Mouse (Mus musculus) forebrain, embryonic 14.5 days (tissue): ENCODE data around the gene Nt5c1a. TPM values are rescaled to one million over a fixed set of nuclear protein-coding genes. Genes with fewer than 3 reads are reported as not detected.

Experiments used
- ATAC-seq: fragments of 200-750 bp; cut with Nextera tagmentation; 2 replicates; pipeline ENCODE4 v1.8.0; 2017; ENCODE audit warnings: mild to moderate bottlenecking, moderate library complexity
- DNase-seq: peaks from one replicate; pipeline ENCODE4 v3.0.0-alpha.2; 2015; ENCODE audit warnings: low spot score
- H3K27ac ChIP-seq: fragments of 300-500 bp; sonication (generic); 2 replicates; pipeline ENCODE4 v1.5.1; 2014; ENCODE audit warnings: low read depth, mild to moderate bottlenecking, control low read depth, low read length, moderate library complexity
- H3K27me3 ChIP-seq: fragments of 300-500 bp; sonication (generic); replicated peaks from 2 replicates; pipeline ENCODE4 v1.6.1; 2014; ENCODE audit warnings: low read length, control low read depth, mixed read lengths; ENCODE audit not compliant: control insufficient read depth, insufficient read depth
- H3K36me3 ChIP-seq: fragments of 300-500 bp; sonication (generic); 2 replicates; pipeline ENCODE4 v1.6.1; 2014; ENCODE audit warnings: low read length, control low read depth; ENCODE audit not compliant: control insufficient read depth, insufficient read depth
- H3K4me1 ChIP-seq: fragments of 300-500 bp; sonication (generic); 2 replicates; pipeline ENCODE4 v1.6.1; 2014; ENCODE audit warnings: antibody characterized with exemption, low read length, control low read depth; ENCODE audit not compliant: control insufficient read depth, insufficient read depth
- H3K4me2 ChIP-seq: fragments of 300-500 bp; sonication (generic); 2 replicates; pipeline ENCODE4 v1.6.1; 2014; ENCODE audit warnings: mild to moderate bottlenecking, control low read depth, low read length
- H3K4me3 ChIP-seq: fragments of 300-500 bp; sonication (generic); 2 replicates; pipeline ENCODE4 v1.5.1; 2014; ENCODE audit warnings: low read depth, low read length, control low read depth
- H3K9ac ChIP-seq: fragments of 300-500 bp; sonication (generic); 2 replicates; pipeline ENCODE4 v1.6.1; 2014; ENCODE audit warnings: mild to moderate bottlenecking, low read length, control low read depth, moderate library complexity
- H3K9me3 ChIP-seq: fragments of 300-500 bp; sonication (generic); replicated peaks from 2 replicates; pipeline ENCODE4 v1.6.1; 2016; ENCODE audit warnings: low read length, control low read depth, mixed read lengths; ENCODE audit not compliant: control insufficient read depth
- WGBS: fragments of 180-500 bp; shearing (Covaris S2); extraction: QIAGEN DNeasy Blood & Tissue Kit; methylation state at CpG from one replicate; pipeline ENCODE4 v1.1.7; 2014; 5-methylcytosine and 5-hydroxymethylcytosine counted together
- polyA plus RNA-seq: library from polyadenylated mRNA; unstranded; fragments of >200 nt; fragmentation: Nextera tagmentation; extraction: Ambion mirVana; gene quantifications from 2 replicates; pipeline ENCODE4 v1.2.1, GENCODE M21; 2014

The Nt5c1a gene
- polyA plus RNA-seq, 1 experiment from 2014 or later = not detected

DNA sequence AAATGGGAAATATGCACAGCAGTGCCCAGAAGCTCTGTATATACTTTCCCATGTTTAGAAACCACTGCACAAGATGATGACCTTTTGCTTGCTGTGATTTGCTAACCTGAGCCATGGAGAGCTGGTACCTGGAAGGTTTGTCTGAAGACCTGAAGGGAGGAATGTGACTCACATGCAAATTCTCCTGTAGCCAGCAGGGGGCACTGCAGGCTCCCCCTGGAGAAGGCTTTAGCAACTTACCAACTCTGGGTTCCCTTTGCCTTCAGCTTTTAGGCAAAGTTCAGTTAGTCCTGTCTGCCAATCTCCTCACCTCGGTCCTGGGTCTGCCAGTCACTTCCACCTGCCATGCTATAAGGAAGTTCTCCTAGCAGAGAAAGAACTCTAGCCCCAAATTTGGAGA, 15.5 kb downstream of the Nt5c1a start:
- Histone ChIP-seq H3K4me1 (no peaks in the 10 kb centered on the region), H3K36me3 (no peaks in the 10 kb centered on the region), H3K4me2 (no peak overlapping the region), H3K27ac (no peak overlapping the region), H3K4me3 (no peak overlapping the region), H3K9me3 (no peaks in the 10 kb centered on the region), H3K9ac (no peak overlapping the region), H3K27me3 (no peaks in the 10 kb centered on the region)
- ATAC-seq (no peak), DNase-seq (peak; percentile 45)
- 8% methylated on average over 1 of the region's 1 CpGs for WGBS

DNA sequence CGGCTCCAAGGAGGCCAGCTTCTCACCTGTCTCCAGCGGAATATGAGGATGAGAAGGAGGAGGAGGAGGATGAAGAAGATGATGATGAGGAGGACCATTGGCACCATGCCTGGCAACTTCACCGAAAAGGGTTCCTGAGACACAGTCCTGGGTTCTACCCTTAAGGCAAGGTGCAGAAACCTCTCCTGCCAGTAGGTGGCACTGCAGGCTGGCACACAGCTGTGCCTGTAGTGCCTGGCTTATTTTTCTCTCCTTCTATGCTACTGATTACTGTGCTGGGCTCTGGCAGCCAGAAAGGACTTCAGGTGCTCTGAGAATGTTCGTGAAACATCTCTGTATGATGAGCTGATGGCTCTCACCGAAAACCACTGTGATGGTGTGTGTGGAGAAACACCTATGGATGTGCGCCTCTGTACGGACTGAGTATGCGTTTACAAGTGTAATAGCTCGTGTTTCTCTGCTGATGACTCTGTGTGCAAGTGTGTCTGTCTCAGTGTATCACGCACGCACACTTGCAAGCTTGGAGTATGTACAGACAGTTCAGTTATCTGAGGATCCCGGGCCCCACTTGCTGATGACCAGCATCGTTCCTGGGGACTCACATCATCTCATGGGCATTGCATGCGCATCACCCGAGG, 18.5 kb downstream of the Nt5c1a start:
- H3K9ac ChIP-seq = no peak overlapping the region
- ATAC-seq (peak; percentile 76), DNase-seq (peak; percentile 84)
- H3K27me3 ChIP-seq = no peaks in the 10 kb centered on the region
- H3K4me3 ChIP-seq = no peak overlapping the region
- no peaks in the 10 kb centered on the region for H3K4me1 ChIP-seq
- H3K9me3 ChIP-seq = no peaks in the 10 kb centered on the region
- H3K4me2 ChIP-seq = no peak overlapping the region
- no peaks in the 10 kb centered on the region for H3K36me3 ChIP-seq
- no peak overlapping the region for H3K27ac ChIP-seq
- WGBS = 76% methylated on average over 15 of the region's 15 CpGs

DNA sequence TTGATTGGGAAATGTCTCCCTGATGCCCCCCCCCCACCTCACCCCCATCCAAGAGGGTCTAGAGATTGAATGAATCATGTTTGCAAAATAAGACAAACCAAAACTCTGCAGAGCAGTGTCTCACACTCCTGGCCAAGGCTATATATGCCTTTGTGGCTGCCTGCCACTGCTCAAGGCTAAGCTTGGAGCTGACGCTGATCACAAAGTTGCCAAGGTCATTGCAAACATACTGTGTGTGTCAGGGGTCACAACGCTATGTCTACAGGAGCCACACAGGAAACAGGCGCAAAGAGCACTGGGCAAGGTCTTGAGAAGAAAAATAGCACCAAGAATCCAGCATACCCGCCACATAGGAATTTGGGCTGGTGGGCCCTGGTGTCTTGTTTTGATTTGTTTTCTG, 19.3 kb downstream of the Nt5c1a start:
- DNase-seq = no peak
- no peak overlapping the region for H3K4me3 ChIP-seq
- no peak overlapping the region for H3K9ac ChIP-seq
- WGBS = 89% methylated on average over 4 of the region's 4 CpGs
- no peaks in the 10 kb centered on the region for H3K4me1 ChIP-seq
- H3K4me2 ChIP-seq = no peak overlapping the region
- no peaks in the 10 kb centered on the region for H3K36me3 ChIP-seq
- no peak overlapping the region for H3K27ac ChIP-seq
- no peaks in the 10 kb centered on the region for H3K27me3 ChIP-seq
- ATAC-seq = no peak
- H3K9me3 ChIP-seq = no peaks in the 10 kb centered on the region

DNA sequence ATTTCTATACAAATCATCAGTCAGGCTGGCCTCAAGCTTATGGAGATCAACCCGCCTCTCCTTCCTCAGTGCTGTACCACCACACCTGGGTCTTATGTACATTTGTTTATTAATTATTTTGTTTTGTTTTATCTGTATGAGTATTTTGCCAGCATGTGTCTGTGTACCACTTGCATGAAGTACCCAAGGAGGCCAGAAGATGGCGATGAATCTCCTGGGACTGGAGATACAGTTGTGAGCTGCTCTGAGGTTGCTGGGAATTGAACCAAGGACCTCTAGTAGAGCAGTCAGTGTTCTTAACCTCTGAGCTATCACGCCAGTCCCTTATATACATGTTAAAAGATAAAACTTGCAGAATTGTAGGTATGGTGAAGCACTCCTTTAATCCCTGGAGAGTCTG, 22.0 kb downstream of the Nt5c1a start:
- H3K36me3 ChIP-seq = no peaks in the 10 kb centered on the region
- H3K4me2 ChIP-seq = no peak overlapping the region
- ATAC-seq (no peak), DNase-seq (no peak)
- no peaks in the 10 kb centered on the region for H3K4me1 ChIP-seq
- no peak overlapping the region for H3K4me3 ChIP-seq
- no peak overlapping the region for H3K9ac ChIP-seq
- H3K9me3 ChIP-seq = no peaks in the 10 kb centered on the region
- H3K27me3 ChIP-seq = no peaks in the 10 kb centered on the region
- 41% methylated on average over 3 of the region's 3 CpGs for WGBS
- H3K27ac ChIP-seq = no peak overlapping the region

DNA sequence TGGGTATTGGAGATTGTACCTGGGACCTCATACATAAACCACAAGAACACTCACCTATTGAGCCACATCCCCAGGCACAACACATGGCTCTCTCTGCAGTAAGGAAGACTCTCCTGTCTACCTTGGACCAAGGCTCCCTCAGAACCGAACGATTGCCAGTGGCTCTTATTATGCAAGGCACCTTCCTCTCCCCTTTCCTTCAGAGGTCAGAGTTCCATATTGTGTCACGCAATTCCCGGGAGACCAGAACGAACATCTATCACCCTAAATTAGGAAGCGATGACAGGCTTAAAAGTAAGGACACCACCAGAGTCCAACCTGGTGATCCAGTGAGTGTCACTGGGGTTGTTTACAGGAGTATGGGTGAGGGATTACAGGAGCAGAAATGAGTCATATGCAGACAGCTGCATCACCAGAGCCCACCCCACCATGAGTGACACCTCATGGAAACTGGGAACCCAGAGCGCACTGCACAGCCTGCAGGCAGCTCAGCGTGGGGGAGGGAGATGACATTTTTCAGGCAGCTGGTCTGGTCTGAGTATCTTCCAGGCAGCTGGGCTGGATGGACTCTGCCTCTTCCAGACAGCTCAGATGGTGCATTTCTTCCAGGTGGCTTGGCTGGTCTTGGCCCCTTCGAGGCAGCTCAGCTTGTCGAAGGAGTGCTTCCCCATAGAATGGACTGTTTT, 24.6 kb downstream of the Nt5c1a start:
- no peaks in the 10 kb centered on the region for H3K4me1 ChIP-seq
- H3K4me3 ChIP-seq = no peak overlapping the region
- no peak overlapping the region for H3K4me2 ChIP-seq
- no peaks in the 10 kb centered on the region for H3K9me3 ChIP-seq
- H3K27ac ChIP-seq = no peak overlapping the region
- no peak overlapping the region for H3K9ac ChIP-seq
- H3K27me3 ChIP-seq = no peaks in the 10 kb centered on the region
- no peaks in the 10 kb centered on the region for H3K36me3 ChIP-seq
- no peak for DNase-seq
- 84% methylated on average over 10 of the region's 10 CpGs for WGBS
- no peak for ATAC-seq

DNA sequence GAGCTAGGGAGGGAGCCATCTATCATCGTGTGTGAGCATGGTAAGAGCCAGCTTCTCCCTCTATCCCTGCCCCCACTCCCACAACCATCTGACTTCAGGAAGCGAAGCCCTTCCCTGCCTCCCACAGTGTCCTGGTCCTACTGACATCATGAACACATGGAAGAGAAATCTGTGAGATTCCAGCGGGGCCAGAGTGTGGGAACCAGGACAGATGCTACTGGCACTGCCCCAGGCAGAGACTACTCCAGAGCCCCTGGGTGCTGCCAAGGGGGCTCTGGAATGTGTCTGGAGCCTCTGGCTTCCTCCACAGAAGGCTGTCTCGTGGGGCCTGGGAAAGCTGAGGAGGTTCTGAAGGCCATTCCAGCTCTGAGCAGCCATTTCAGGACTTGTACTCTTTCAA, 26.4 kb downstream of the Nt5c1a start:
- 0 out of 2 replicates have a peak overlapping the region, but pooled peaks have one; percentile 21 for H3K27ac ChIP-seq
- no peaks in the 10 kb centered on the region for H3K4me1 ChIP-seq
- H3K27me3 ChIP-seq = no peaks in the 10 kb centered on the region; the same call in 1 of the 2 replicates
- no peaks in the 10 kb centered on the region for H3K36me3 ChIP-seq
- ATAC-seq = no peak
- no peak for DNase-seq
- no peak overlapping the region for H3K4me3 ChIP-seq
- H3K4me2 ChIP-seq = no peak overlapping the region
- H3K9ac ChIP-seq = no peak overlapping the region
- 40% methylated on average over 4 of the region's 4 CpGs for WGBS
- H3K9me3 ChIP-seq = no peaks in the 10 kb centered on the region

DNA sequence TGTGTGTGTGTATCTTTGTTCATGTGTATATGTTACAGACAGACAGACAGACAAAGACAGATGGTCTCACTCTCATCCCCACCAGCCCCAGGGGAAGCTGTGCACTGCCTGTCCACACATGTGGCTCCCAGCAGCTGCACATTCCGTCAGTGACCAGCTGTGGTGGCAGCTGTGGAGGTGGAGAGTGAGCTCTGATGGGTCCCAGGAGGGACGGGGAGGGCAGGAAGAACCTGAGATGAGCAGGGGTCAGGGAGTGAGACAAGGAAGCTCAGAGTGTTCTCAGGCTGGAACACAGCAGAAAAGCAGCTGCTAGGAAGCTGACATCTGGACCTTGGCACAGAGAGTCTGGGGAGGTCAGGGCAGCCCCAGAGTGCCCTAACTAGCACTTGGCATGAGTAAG, 27.0 kb downstream of the Nt5c1a start:
- Histone ChIP-seq H3K9me3 (no peaks in the 10 kb centered on the region), H3K27me3 (peaks cover 4% of the 10 kb centered on the region; the same call in 1 of the 2 replicates), H3K4me2 (no peak overlapping the region), H3K4me1 (no peaks in the 10 kb centered on the region), H3K4me3 (no peak overlapping the region), H3K9ac (no peak overlapping the region), H3K27ac (0 out of 2 replicates have a peak overlapping the region, but pooled peaks have one; percentile 21), H3K36me3 (no peaks in the 10 kb centered on the region)
- WGBS = 58% methylated on average over 2 of the region's 2 CpGs
- DNase-seq = no peak
- no peak for ATAC-seq

DNA sequence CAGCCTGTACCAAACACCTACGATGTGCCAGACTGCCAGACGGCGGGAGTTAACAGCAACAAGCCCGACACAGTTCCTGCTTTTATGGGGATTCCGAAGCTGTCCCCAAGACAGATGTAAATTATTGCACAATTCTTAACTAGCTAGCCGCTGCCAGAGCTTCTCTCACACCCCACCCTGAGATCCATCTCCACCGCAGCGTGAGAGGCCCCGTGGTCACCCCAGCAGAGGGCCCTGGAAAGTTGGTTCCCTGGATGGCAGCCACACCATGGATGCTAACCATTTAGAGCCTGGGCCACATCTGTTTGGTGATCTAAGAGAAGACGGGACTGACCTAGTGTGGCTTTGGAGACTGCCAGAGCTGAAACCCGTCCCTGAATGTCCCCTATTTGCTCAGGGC, 27.9 kb downstream of the Nt5c1a start:
- no peak overlapping the region for H3K9ac ChIP-seq
- H3K4me1 ChIP-seq = peaks cover 5% of the 10 kb centered on the region; the same call in 1 of the 2 replicates
- H3K27me3 ChIP-seq = peaks cover 10% of the 10 kb centered on the region
- ATAC-seq (no peak), DNase-seq (no peak)
- H3K36me3 ChIP-seq = no peaks in the 10 kb centered on the region
- WGBS = 81% methylated on average over 11 of the region's 11 CpGs
- H3K9me3 ChIP-seq = no peaks in the 10 kb centered on the region
- H3K27ac ChIP-seq = no peak overlapping the region
- no peak overlapping the region for H3K4me3 ChIP-seq
- no peak overlapping the region for H3K4me2 ChIP-seq

DNA sequence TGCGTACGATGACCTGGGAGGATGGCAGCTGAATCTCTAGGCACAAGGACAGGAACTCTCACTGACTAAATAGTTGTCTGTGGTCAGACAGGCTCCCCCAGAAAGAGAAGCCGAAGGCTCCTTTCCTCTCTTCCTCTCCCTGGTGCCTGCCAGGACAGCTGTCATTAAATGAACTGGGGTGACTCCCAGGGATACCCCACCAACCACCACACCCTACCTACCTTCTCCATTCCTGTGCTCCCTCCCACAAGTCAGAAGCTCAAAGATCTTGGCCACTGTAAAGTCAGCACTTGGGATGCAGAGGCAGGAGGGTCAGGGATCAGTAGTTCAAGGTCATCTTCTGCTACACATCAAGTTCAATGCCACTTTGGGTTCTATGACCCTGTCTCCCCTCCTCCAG, 31.5 kb downstream of the Nt5c1a start:
- no peak overlapping the region for H3K4me2 ChIP-seq
- no peak overlapping the region for H3K27ac ChIP-seq
- H3K36me3 ChIP-seq = no peaks in the 10 kb centered on the region
- DNase-seq = no peak
- no peak overlapping the region for H3K9ac ChIP-seq
- H3K27me3 ChIP-seq = peaks cover 16% of the 10 kb centered on the region
- ATAC-seq = no peak
- 70% methylated on average over 3 of the region's 3 CpGs for WGBS
- H3K4me3 ChIP-seq = no peak overlapping the region
- no peaks in the 10 kb centered on the region for H3K9me3 ChIP-seq
- H3K4me1 ChIP-seq = peaks cover 5% of the 10 kb centered on the region; the same call in 1 of the 2 replicates
